Mouse (Mus musculus): ENCODE measurements around the gene Olfr584. TPM values are rescaled to one million over a fixed set of nuclear protein-coding genes. Genes with fewer than 3 reads are reported as not detected.

Olfr584 gene
- not detected for total RNA-seq (2023)

DNA sequence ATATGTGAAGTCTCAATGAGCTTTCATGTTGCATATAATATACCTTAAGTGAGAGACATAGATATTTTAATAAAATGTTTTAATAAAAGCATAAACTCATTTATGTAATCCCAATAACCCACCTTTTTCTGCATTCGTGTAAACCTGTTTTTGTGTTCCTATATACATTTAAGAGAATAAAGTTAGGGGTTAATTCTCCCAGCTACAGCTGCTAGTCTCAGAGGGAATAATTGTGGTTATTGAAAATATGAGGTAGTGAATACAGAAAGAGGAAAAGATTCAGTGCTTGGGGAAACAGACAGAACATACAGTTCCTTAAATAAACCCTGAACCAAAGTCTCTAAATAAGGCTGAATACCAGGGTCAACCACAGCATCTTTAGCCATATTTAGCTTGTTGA, at the start of gene Olfr584:
TSS of gene Olfr584 (plus strand) at position 301 of the 400 bp plus-strand sequence.

GRCm38 (mm10) chr7:103037724-103038123, 44.0 kb upstream of the Olfr584 start, which contains the start of gene Olfr582:
Olfr582 (plus strand) TSS chr7:103038024.

GRCm38 (mm10) chr7:103051000-103051399, 30.7 kb upstream of the Olfr584 start, which contains the start of gene Olfr583:
Olfr583 (plus strand) TSS chr7:103051300.

DNA sequence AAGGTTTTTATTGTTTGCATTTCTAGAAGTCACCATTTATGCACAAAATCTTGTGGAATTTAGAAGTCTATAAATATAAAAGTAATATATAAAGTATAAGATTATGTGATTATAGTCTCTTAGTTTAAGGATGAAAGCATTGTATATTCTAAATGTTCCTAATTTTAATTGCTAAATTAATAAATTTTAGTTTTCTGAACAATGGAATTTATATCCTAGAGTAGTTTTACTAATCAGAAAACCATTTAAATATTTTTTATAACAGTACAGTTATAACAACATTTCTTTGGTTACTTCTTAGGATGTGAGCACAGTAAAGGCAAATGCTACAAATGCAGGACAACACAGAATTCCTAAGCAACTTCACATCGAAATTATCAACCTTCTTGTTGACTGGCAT, 15.7 kb downstream of the Olfr584 start, which contains the start of gene Olfr585:
TSS of gene Olfr585 (plus strand) at position 301 of the 400 bp plus-strand sequence.

DNA sequence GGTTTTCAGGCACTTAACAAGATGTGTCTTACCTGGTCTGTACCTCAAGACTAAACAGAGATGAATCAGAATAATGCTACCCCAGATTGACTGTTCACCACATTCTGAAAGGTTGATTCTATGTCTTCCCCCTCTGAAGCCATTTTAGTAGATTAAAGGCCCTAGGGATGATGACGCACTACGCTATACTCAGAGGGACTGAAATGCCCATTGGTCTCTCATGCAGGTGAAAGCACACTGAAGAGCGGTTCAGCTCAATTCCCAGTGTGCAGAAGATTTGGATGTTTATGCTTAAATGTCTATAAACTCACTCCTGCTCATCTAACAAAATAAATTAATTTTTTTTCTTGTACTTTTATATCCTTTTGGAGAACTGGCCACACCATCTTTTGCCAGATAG, 43.9 kb downstream of the Olfr584 start, which contains the start of gene Olfr586:
TSS of gene Olfr586 (minus strand) at position 101 of the 400 bp plus-strand sequence.

Other genes with a start within 250 kb of the Olfr584 start
- gene Olfr566, start 223.1 kb upstream of the Olfr584 start, total RNA-seq (2023) = not detected
- gene Olfr568, start 204.8 kb upstream of the Olfr584 start, total RNA-seq (2023) = not detected
- not detected for gene Olfr569, start 191.0 kb upstream of the Olfr584 start, total RNA-seq (2023)
- gene Olfr570, start 187.3 kb upstream of the Olfr584 start, total RNA-seq (2023) = not detected
- gene Olfr571, start 164.3 kb upstream of the Olfr584 start, total RNA-seq (2023) = under 1 TPM; 0.12 to 0.17 TPM
- gene Olfr572, start 157.5 kb upstream of the Olfr584 start, total RNA-seq (2023) = not detected
- not detected for gene Olfr573-ps1, start 139.3 kb upstream of the Olfr584 start, total RNA-seq (2023)
- not detected for gene Olfr574, start 133.4 kb upstream of the Olfr584 start, total RNA-seq (2023)
- gene Olfr575, start 123.1 kb upstream of the Olfr584 start, total RNA-seq (2023) = not detected
- not detected for gene Olfr576, start 119.2 kb upstream of the Olfr584 start, total RNA-seq (2023)
- gene Olfr577, start 105.9 kb upstream of the Olfr584 start, total RNA-seq (2023) = not detected
- not detected for gene Olfr578, start 92.6 kb upstream of the Olfr584 start, total RNA-seq (2023)
- gene Olfr582, start 43.9 kb upstream of the Olfr584 start, total RNA-seq (2023) = not detected
- gene Olfr583, start 30.6 kb upstream of the Olfr584 start, total RNA-seq (2023) = not detected
- not detected for gene Olfr585, start 15.8 kb downstream of the Olfr584 start, total RNA-seq (2023)
- not detected for gene Olfr586, start 43.8 kb downstream of the Olfr584 start, total RNA-seq (2023)
- gene Olfr588-ps1, start 59.0 kb downstream of the Olfr584 start, total RNA-seq (2023) = not detected
- not detected for gene Olfr589, start 74.5 kb downstream of the Olfr584 start, total RNA-seq (2023)
- not detected for gene Olfr591, start 96.5 kb downstream of the Olfr584 start, total RNA-seq (2023)
- gene Olfr592, start 102.9 kb downstream of the Olfr584 start, total RNA-seq (2023) = not detected
- gene Olfr593, start 130.0 kb downstream of the Olfr584 start, total RNA-seq (2023) = not detected
- gene Olfr594, start 135.1 kb downstream of the Olfr584 start, total RNA-seq (2023) = not detected
- not detected for gene Usp17ld, start 170.6 kb downstream of the Olfr584 start, total RNA-seq (2023)
- not detected for gene Olfr596, start 223.8 kb downstream of the Olfr584 start, total RNA-seq (2023)
- gene Olfr597, start 234.4 kb downstream of the Olfr584 start, total RNA-seq (2023) = not detected
- not detected for gene Olfr598, start 241.7 kb downstream of the Olfr584 start, total RNA-seq (2023)

Measured in T-cell, adult 66 days (primary cell).